Mouse (Mus musculus): ENCODE data around the gene Tap2. TPM values are rescaled to one million over a fixed set of nuclear protein-coding genes. Genes with fewer than 3 reads are reported as not detected.

Gene Tap2
- polyA plus RNA-seq, 2 experiments = 2.9 to 3.1 TPM

DNA sequence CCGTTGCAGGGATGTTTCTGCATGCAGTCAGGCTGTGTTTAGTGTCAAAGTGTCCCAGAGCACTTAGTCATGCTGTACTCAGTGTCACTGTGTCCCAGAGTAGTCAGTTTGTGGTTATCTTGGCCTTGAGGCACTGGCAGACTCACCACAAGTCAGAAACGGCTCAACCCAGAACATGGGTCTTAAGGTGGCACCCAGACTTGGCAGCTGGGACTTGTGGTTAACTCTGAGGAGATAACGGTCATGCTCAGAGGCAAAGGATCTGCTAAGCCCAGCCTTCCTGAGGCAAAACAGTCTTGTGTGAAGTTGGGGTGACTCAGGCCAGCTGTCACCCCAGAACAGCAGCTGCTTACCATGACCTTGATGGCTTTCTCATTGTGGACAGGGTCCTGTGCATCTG is 7.3 kb downstream of the Tap2 start:
- Histone ChIP-seq H3K4me1 (replicated peaks; ENCODE audit: control insufficient read depth in 2 of 2, insufficient read depth in 2 of 2, low read length in 1 of 2) (peaks cover under 1 to 7% of the 10 kb centered on the region in 2 experiments; a peak in 3 of 4 replicates), H3K4me3 (ENCODE audit: insufficient read depth in 1 of 2, low read depth in 2 of 2, low read length in 2 of 2) (no peak overlapping the region), H3K9ac (replicated peaks) (no peak overlapping the region), H3K36me3 (replicated peaks; ENCODE audit: control insufficient read depth, insufficient read depth, low read depth) (no peaks in the 10 kb centered on the region), H3K4me2 (ENCODE audit: low read depth) (no peak overlapping the region), H3K27ac (no peak overlapping the region; the same call in 1 of the 2 replicates), H3K27me3 (ENCODE audit: control insufficient read depth, insufficient read depth, low read length) (no peaks in the 10 kb centered on the region), H3K9me3 (ENCODE audit: control insufficient read depth, low read length) (no peaks in the 10 kb centered on the region)
- WGBS (ENCODE audit: insufficient replicate concordance) = 14% methylated on average over 3 of the region's 3 CpGs
- peak in 1 of 3 experiments; percentile 40 for DNase-seq (ENCODE audit: low read depth in 3 of 3, low spot score in 3 of 3)
- TF ChIP-seq EP300 (IDR thresholded peaks at IDR 0.05; ENCODE audit: low read depth) (peak; percentile 76), CTCF (IDR thresholded peaks at IDR 0.05; ENCODE audit: low read depth) (no peak)
- ATAC-seq (ENCODE audit: insufficient read depth) = peak; percentile 82

DNA sequence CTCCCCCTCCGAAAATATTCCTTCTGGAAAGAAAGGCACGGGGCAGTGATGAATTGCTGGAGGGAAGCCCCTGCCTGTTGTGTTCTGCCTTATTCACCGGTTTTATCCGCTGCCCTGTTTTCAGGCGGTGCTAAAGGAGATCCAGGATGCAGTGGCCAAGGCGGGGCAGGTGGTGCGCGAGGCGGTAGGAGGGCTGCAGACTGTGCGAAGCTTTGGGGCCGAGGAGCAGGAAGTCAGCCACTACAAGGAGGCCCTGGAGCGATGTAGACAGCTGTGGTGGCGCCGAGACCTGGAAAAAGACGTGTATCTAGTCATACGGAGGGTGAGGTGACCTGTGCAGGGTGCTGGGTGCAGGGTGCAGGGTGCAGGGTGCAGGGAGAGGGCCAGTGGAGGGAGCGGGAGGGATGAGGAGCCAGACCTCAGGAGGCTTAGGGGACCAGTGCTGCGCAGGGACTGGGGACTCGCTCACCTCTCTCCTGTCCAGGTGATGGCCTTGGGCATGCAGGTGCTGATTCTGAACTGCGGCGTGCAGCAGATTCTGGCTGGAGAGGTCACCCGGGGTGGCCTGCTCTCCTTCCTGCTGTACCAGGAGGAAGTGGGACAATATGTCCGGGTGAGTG is 8.5 kb downstream of the Tap2 start:
- DNase-seq (ENCODE audit: low read depth in 3 of 3, low spot score in 3 of 3) (no peak), ATAC-seq (ENCODE audit: insufficient read depth) (no peak)
- Histone ChIP-seq H3K4me3 (ENCODE audit: insufficient read depth in 1 of 2, low read depth in 2 of 2, low read length in 2 of 2) (no peak overlapping the region), H3K4me1 (replicated peaks; ENCODE audit: control insufficient read depth in 2 of 2, insufficient read depth in 2 of 2, low read length in 1 of 2) (peaks cover 0 to 5% of the 10 kb centered on the region in 2 experiments; a peak in 2 of 4 replicates), H3K27me3 (ENCODE audit: control insufficient read depth, insufficient read depth, low read length) (no peaks in the 10 kb centered on the region), H3K4me2 (ENCODE audit: low read depth) (no peak overlapping the region), H3K27ac (no peak overlapping the region), H3K9me3 (ENCODE audit: control insufficient read depth, low read length) (no peaks in the 10 kb centered on the region), H3K36me3 (replicated peaks; ENCODE audit: control insufficient read depth, insufficient read depth, low read depth) (no peaks in the 10 kb centered on the region), H3K9ac (replicated peaks) (no peak overlapping the region)
- TF ChIP-seq EP300 (IDR thresholded peaks at IDR 0.05; ENCODE audit: low read depth) (no peak), CTCF (IDR thresholded peaks at IDR 0.05; ENCODE audit: low read depth) (no peak)
- WGBS (ENCODE audit: insufficient replicate concordance) = 26% methylated on average over 23 of the region's 23 CpGs

DNA sequence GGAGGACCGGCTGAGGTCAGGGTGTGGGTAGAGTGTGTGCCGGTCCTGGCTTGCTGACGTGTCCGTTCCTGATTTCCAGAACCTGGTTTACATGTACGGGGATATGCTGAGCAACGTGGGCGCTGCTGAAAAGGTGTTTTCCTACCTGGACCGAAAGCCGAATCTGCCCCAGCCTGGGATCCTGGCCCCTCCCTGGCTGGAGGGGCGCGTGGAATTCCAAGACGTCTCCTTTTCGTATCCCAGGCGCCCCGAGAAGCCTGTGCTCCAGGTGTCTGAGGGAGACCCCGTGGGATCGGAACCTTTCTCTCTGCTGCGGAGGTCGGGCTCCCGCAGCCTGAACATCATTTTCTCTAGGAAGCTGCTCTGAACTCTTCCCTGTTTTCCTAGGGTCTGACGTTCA is 10.6 kb downstream of the Tap2 start:
- H3K27ac ChIP-seq = no peak overlapping the region
- H3K9ac ChIP-seq (replicated peaks) = no peak overlapping the region
- 78% methylated on average over 21 of the region's 21 CpGs for WGBS (ENCODE audit: insufficient replicate concordance)
- ATAC-seq (ENCODE audit: insufficient read depth) (no peak), DNase-seq (ENCODE audit: low read depth in 3 of 3, low spot score in 3 of 3) (no peak)
- no peaks in the 10 kb centered on the region for H3K9me3 ChIP-seq (ENCODE audit: control insufficient read depth, low read length)
- H3K4me2 ChIP-seq (ENCODE audit: low read depth) = no peak overlapping the region
- H3K36me3 ChIP-seq (replicated peaks; ENCODE audit: control insufficient read depth, insufficient read depth, low read depth) = no peaks in the 10 kb centered on the region
- H3K4me1 ChIP-seq (replicated peaks; ENCODE audit: control insufficient read depth in 2 of 2, insufficient read depth in 2 of 2, low read length in 1 of 2) = peaks cover 0 to 5% of the 10 kb centered on the region in 2 experiments; a peak in 2 of 4 replicates
- H3K4me3 ChIP-seq (ENCODE audit: insufficient read depth in 1 of 2, low read depth in 2 of 2, low read length in 2 of 2) = no peak overlapping the region
- no peak for TF ChIP-seq EP300 (IDR thresholded peaks at IDR 0.05; ENCODE audit: low read depth)
- no peak for TF ChIP-seq CTCF (IDR thresholded peaks at IDR 0.05; ENCODE audit: low read depth)
- H3K27me3 ChIP-seq (ENCODE audit: control insufficient read depth, insufficient read depth, low read length) = no peaks in the 10 kb centered on the region

DNA sequence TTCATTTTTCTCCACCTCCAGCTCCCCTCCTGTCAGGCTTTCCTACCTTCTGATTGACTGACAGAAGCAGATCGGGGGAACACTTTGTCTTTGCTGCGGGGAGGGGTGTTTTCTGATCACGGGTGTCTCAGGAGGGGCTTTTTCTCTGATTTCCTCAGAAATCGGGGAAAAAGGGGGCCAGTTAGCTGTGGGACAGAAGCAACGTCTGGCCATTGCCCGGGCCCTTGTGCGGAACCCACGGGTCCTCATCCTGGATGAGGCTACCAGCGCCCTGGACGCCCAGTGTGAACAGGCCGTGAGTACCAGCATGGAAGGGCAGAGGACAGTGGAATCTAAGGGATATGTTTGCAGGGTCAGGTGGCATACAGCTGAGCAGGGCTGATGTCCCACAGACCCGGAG is 11.8 kb downstream of the Tap2 start:
- H3K27me3 ChIP-seq (ENCODE audit: control insufficient read depth, insufficient read depth, low read length) = no peaks in the 10 kb centered on the region
- ATAC-seq (ENCODE audit: insufficient read depth) (no peak), DNase-seq (ENCODE audit: low read depth in 3 of 3, low spot score in 3 of 3) (no peak)
- H3K4me1 ChIP-seq (replicated peaks; ENCODE audit: control insufficient read depth in 2 of 2, insufficient read depth in 2 of 2, low read length in 1 of 2) = peaks cover 0 to 5% of the 10 kb centered on the region in 2 experiments; a peak in 2 of 4 replicates
- H3K36me3 ChIP-seq (replicated peaks; ENCODE audit: control insufficient read depth, insufficient read depth, low read depth) = no peaks in the 10 kb centered on the region
- no peak overlapping the region for H3K4me3 ChIP-seq (ENCODE audit: insufficient read depth in 1 of 2, low read depth in 2 of 2, low read length in 2 of 2)
- no peak overlapping the region for H3K9ac ChIP-seq (replicated peaks)
- H3K9me3 ChIP-seq (ENCODE audit: control insufficient read depth, low read length) = no peaks in the 10 kb centered on the region
- WGBS (ENCODE audit: insufficient replicate concordance) = 78% methylated on average over 12 of the region's 12 CpGs
- H3K4me2 ChIP-seq (ENCODE audit: low read depth) = no peak overlapping the region
- TF ChIP-seq CTCF (IDR thresholded peaks at IDR 0.05; ENCODE audit: low read depth) = no peak
- no peak for TF ChIP-seq EP300 (IDR thresholded peaks at IDR 0.05; ENCODE audit: low read depth)
- H3K27ac ChIP-seq = no peak overlapping the region

DNA sequence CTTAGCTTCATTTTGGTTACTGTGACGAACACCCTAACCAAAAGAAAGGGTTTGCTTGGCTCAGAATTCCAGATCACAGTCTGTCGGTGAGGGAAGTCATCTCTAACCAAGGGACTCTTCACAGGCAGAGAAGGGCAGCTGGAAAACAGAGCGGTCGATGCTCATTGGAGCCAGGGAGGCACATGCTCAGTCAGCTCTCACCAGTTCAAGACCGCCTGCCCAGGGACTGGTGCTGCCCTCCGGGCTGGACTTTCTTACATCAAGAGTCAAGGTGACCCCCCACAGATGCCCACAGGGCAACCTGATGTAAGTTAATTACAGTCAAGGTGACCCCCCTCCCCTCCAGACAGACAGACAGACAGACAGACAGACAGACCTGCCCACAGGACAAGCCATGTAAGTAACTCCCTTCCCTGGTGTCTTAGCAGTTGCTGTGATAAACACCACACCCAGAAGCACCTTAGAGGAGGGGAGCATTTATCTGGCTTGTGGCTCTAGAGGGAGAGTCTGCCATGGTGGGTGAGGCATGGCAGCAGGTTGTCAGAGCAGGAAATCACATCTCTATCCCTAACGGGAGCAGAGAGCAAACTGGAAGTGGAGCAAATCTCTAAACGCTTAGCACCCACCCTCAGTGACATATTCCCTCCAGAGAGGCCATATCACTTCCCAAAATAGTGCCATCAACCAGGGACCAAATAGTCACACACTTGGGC is 14.0 kb downstream of the Tap2 start:
- H3K27me3 ChIP-seq (ENCODE audit: control insufficient read depth, insufficient read depth, low read length) = no peaks in the 10 kb centered on the region
- H3K27ac ChIP-seq = no peak overlapping the region
- H3K9me3 ChIP-seq (ENCODE audit: control insufficient read depth, low read length) = no peaks in the 10 kb centered on the region
- WGBS (ENCODE audit: insufficient replicate concordance) = 66% methylated on average over 8 of the region's 8 CpGs
- H3K4me1 ChIP-seq (replicated peaks; ENCODE audit: control insufficient read depth in 2 of 2, insufficient read depth in 2 of 2, low read length in 1 of 2) = no peaks in the 10 kb centered on the region
- no peak overlapping the region for H3K9ac ChIP-seq (replicated peaks)
- no peak overlapping the region for H3K4me2 ChIP-seq (ENCODE audit: low read depth)
- no peak for DNase-seq (ENCODE audit: low read depth in 3 of 3, low spot score in 3 of 3)
- TF ChIP-seq EP300 (IDR thresholded peaks at IDR 0.05; ENCODE audit: low read depth) = no peak
- no peak for TF ChIP-seq CTCF (IDR thresholded peaks at IDR 0.05; ENCODE audit: low read depth)
- H3K36me3 ChIP-seq (replicated peaks; ENCODE audit: control insufficient read depth, insufficient read depth, low read depth) = no peaks in the 10 kb centered on the region
- no peak for ATAC-seq (ENCODE audit: insufficient read depth)
- no peak overlapping the region for H3K4me3 ChIP-seq (ENCODE audit: insufficient read depth in 1 of 2, low read depth in 2 of 2, low read length in 2 of 2)

All from liver, embryonic 14.5 days (tissue).